Mouse (Mus musculus) midbrain, embryonic 13.5 days (tissue): Measurements from ENCODE around the gene Mamstr. TPM values are rescaled to one million over a fixed set of nuclear protein-coding genes. Genes with fewer than 3 reads are reported as not detected.

ENCODE experiments used
- ATAC-seq: fragments of 200-750 bp; cut with Nextera tagmentation; 2 replicates; pipeline ENCODE4 v1.8.0; 2017; ENCODE audit warnings: mild to moderate bottlenecking, moderate TSS enrichment, moderate library complexity
- H3K27ac ChIP-seq: fragments of 300-500 bp; sonication (generic); 2 replicates; pipeline ENCODE4 v1.5.1; 2015; ENCODE audit warnings: inconsistent platforms, mild to moderate bottlenecking, moderate library complexity
- H3K27me3 ChIP-seq: fragments of 300-500 bp; sonication (generic); 2 replicates; pipeline ENCODE4 v1.6.1; 2015; ENCODE audit warnings: mild to moderate bottlenecking, inconsistent platforms
- H3K36me3 ChIP-seq: fragments of 300-500 bp; sonication (generic); 2 replicates; pipeline ENCODE4 v1.6.1; 2015; ENCODE audit warnings: mild to moderate bottlenecking, inconsistent platforms
- H3K4me1 ChIP-seq: fragments of 300-500 bp; sonication (generic); replicated peaks from 2 replicates; pipeline ENCODE4 v1.6.1; 2015; ENCODE audit warnings: inconsistent platforms
- H3K4me2 ChIP-seq: fragments of 300-500 bp; sonication (generic); replicated peaks from 2 replicates; pipeline ENCODE4 v1.6.1; 2015; ENCODE audit warnings: moderate library complexity, mild to moderate bottlenecking, inconsistent platforms
- H3K4me3 ChIP-seq: fragments of 300-500 bp; sonication (generic); replicated peaks from 2 replicates; pipeline ENCODE4 v1.5.1; 2015; ENCODE audit warnings: mild to moderate bottlenecking, inconsistent platforms
- H3K9ac ChIP-seq: fragments of 300-500 bp; sonication (generic); replicated peaks from 2 replicates; pipeline ENCODE4 v1.6.1; 2015; ENCODE audit warnings: mild to moderate bottlenecking, inconsistent platforms
- H3K9me3 ChIP-seq: fragments of 300-500 bp; sonication (generic); 2 replicates; pipeline ENCODE4 v1.6.1; 2016; ENCODE audit warnings: mild to moderate bottlenecking, inconsistent platforms
- whole genome bisulfite sequencing: fragments of 180-500 bp; shearing (Covaris S2); methylation state at CpG from one replicate; pipeline ENCODE4 v1.1.7; 2015; 5-methylcytosine and 5-hydroxymethylcytosine counted together
- polyA plus RNA-seq: library from polyadenylated mRNA; unstranded; fragments of >200 nt; fragmentation: Nextera tagmentation; extraction: Ambion mirVana; gene quantifications from 2 replicates; pipeline ENCODE4 v1.2.1, GENCODE M21; 2015

The Mamstr gene
- polyA plus RNA-seq, 1 experiment from 2014 or later: 3.1 TPM

DNA sequence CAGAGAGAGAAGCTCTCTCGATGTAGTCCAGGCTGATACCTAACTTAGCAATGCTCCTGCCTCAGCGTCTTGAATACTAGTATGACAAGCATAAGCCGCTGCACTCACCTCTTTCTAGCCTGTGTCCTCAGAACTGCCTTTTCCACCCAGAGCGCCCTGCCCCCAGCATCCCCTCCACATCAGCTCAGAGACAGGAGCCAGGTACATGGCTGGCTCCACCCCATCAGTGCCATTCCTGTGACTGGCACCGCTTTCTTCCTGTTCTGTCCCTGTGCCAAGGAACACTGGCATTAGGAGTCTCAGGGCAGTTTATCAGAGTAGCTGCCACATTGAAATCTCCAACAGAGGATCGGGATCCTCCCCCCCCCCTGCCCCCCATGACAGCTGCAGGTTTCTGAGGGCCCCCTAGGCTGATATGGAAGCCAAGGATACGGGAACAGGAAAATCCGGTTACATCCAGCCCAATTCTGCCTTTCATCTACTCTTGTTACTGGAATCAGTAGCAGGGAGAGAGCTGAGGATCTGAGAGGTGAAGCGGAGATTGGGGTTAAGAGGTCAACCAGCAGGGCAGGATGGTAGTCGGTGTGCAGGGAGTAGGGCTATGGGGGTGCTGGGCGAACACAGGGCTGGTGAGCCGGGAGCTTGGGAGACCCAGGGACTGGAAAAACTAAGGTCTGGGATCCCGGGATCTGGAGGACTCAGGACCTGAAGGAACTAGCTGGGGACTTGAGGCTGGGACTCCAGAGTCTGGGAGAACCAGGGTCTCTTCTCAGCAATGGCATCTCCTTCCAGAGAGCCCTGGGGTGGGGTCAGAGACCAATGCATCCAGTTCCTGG, 25.7 kb downstream of the Mamstr start:
- Histone ChIP-seq H3K9me3 (no peaks in the 10 kb centered on the region), H3K27me3 (no peaks in the 10 kb centered on the region)

DNA sequence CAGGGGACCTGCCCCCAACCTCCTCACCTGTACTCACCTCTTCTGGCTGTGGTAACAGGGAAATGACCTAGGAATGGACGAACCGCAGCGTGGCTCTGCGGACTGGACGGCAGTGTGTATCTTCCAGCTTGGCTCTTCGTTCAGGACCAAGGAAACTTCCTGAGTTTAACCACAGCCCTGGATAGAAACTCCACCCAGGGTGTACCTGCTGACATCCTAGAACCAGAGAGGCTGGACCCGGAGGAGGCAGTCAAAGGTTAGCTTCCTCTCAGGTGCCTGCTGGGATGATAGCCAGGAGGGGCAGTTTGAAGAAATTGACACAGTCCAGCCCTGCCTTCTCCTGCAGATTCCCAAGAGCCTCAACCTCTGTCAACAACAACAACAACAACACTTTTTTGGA, 26.4 kb downstream of the Mamstr start, which contains the start of gene Fut2:
Gene Fut2 (minus strand): TSS at position 234 of the 400 bp plus-strand sequence.
- ATAC-seq: no peak
- no peaks in the 10 kb centered on the region for H3K9me3 ChIP-seq
- no peaks in the 10 kb centered on the region for H3K27me3 ChIP-seq
- no peak within 1 kb of the TSS for H3K4me3 ChIP-seq
- H3K4me2 ChIP-seq: no peak within 1 kb of the TSS
- no peaks in the 10 kb centered on the region for H3K36me3 ChIP-seq
- WGBS: 86% methylated on average over 7 of the region's 7 CpGs
- H3K4me1 ChIP-seq: no peaks in the 10 kb centered on the region
- no peak within 1 kb of the TSS for H3K9ac ChIP-seq
- H3K27ac ChIP-seq: no peak within 1 kb of the TSS

More for the DNA sequence above, 25.7 kb downstream of the Mamstr start:
- 57% methylated on average over 13 of the region's 13 CpGs for WGBS
- ATAC-seq: no peak
- Histone ChIP-seq H3K27ac (no peak overlapping the region), H3K4me1 (no peaks in the 10 kb centered on the region), H3K4me2 (no peak overlapping the region), H3K36me3 (no peaks in the 10 kb centered on the region), H3K4me3 (no peak overlapping the region), H3K9ac (no peak overlapping the region)

DNA sequence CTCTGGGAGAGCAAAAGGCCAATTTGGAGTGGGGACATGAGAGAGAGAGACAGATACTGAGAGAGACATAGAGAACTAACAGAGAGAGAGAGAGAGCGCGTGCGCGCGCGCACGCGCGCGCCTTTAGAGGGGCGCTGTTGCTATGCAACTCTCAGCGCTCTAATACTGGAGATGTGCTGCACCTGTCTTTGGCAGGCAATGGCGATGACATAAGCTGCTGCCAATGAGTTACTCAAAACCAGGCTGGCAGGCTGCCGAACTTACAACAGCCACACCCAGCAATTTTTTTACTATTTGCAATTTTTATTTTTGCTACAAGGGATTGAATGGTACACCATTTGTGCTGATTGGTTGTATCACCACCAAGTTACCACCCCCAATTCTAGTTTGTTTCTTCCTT, 28.0 kb downstream of the Mamstr start:
- Histone ChIP-seq H3K36me3 (no peaks in the 10 kb centered on the region), H3K27ac (no peak overlapping the region), H3K9ac (no peak overlapping the region), H3K4me1 (no peaks in the 10 kb centered on the region), H3K4me3 (no peak overlapping the region), H3K27me3 (no peaks in the 10 kb centered on the region), H3K9me3 (no peaks in the 10 kb centered on the region), H3K4me2 (no peak overlapping the region)
- ATAC-seq: no peak
- WGBS: 75% methylated on average over 14 of the region's 14 CpGs

DNA sequence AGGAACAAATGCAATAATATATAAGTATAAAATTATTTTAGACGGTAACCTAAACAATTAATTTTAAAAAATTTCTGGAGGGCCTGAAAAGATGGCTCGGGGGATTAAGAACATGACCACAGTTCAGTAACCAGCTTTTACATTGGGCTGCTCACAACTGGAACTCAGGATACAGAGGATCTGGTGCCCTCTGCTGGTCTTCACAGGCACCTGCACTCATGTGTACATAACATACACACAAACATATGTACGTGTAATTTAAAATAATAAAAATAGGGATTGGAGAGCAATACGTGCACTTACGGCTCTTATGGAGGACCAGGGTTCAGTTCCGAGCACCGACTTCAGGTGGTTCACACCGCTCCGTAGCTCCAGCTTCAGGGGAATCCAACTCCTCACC, 29.1 kb downstream of the Mamstr start:
- H3K4me2 ChIP-seq: no peak overlapping the region

DNA sequence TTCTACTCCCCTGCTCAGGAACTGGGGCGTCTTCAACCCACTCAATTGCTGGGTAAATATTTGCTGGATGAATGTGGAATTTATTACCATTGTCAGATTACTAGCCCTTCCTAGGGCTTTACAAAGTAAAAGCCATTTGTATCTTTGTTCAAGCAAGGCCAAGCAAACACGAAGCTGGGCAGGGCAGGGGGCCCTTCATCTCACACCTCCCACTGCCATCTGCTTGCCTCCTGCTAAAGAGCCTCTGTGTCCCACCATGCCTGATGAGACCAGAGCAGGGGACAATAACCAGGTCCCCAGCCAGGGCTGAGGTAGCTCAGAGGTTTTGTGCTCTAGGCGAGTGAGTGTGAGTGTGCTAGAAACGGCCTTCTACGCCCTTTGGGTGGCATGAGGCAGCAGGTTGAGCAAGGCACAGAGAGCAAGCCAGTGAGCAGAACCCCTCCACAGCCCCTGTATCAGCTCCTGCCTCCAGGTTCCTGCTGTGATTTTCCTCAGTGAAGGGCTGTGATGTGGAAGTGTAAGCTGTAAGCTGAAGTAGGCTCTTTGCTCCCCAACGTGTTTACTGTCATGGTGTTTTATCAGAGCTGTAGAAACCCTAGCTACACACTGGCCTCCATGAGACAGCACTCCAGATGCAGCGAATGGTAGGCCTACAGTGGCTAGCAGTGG, 38.0 kb downstream of the Mamstr start:
- no peaks in the 10 kb centered on the region for H3K36me3 ChIP-seq
- peaks cover 7% of the 10 kb centered on the region; the same call in 1 of the 2 replicates for H3K4me1 ChIP-seq
- H3K27ac ChIP-seq: no peak overlapping the region
- ATAC-seq: no peak
- H3K4me3 ChIP-seq: no peak overlapping the region
- WGBS: 82% methylated on average over 7 of the region's 7 CpGs
- no peak overlapping the region for H3K9ac ChIP-seq
- H3K9me3 ChIP-seq: no peaks in the 10 kb centered on the region
- no peaks in the 10 kb centered on the region for H3K27me3 ChIP-seq
- no peak overlapping the region for H3K4me2 ChIP-seq

More for the DNA sequence above, 29.1 kb downstream of the Mamstr start:
- no peak overlapping the region for H3K4me3 ChIP-seq
- 94% methylated on average over 9 of the region's 9 CpGs for WGBS
- no peaks in the 10 kb centered on the region for H3K36me3 ChIP-seq
- no peaks in the 10 kb centered on the region for H3K9me3 ChIP-seq
- H3K27me3 ChIP-seq: no peaks in the 10 kb centered on the region
- ATAC-seq: no peak
- H3K9ac ChIP-seq: no peak overlapping the region
- H3K4me1 ChIP-seq: no peaks in the 10 kb centered on the region
- no peak overlapping the region for H3K27ac ChIP-seq

DNA sequence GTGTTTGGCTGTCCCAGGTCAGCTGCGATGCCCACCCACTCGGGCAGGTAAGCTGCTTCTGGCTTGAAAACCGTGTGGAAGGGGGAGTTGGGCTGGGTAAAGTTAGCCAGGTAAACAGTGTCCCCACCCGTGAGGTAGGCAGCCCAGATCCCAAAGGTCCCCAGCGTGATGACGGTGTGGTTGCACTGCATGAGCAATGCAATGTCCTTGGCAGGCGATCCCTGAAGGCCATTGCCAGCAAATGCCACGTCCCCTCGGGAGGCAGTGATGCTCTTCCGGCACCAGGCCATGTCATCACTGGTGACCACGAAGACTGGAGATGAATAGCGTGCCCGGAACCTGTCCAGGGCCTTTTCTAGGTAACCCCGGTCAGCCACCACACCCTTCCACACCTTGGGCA, 38.7 kb downstream of the Mamstr start:
- Histone ChIP-seq H3K4me2 (no peak overlapping the region), H3K9me3 (no peaks in the 10 kb centered on the region), H3K9ac (no peak overlapping the region), H3K27me3 (no peaks in the 10 kb centered on the region), H3K4me1 (peaks cover 11% of the 10 kb centered on the region), H3K4me3 (no peak overlapping the region), H3K27ac (no peak overlapping the region), H3K36me3 (no peaks in the 10 kb centered on the region)
- no peak for ATAC-seq
- WGBS: 94% methylated on average over 14 of the region's 14 CpGs

DNA sequence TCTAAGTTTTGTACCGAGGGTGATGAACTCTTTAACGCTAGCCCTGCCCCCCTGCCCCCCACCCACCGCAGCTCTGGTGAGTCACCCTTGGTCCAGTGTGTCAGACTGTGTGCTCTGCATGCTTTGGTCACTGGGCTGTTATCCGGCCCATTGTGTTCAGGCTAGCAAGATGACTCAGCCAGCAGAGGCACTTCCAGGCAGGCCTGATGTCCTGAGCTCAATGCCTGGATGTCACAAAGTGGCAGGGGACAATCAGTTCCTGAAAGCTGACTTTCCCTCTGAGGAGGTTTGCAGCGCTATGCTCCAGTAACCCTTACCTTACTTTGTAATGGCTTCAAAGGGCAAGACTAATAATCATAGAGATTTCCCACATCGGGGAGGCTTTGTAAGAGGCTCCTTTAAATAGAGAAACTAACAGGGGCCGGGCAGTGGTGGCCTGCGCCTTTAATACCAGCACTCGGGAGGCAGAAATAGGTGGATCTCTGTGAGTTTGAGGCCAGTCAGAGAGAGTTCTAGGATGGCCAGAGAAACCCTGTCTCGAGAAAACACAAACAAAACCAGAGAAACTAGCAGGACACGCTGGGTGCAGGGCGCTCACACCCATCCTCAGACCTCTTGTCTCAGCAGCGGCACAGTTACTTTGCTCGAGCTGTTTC, 40.3 kb downstream of the Mamstr start:
- WGBS: 49% methylated on average over 14 of the region's 14 CpGs
- H3K4me1 ChIP-seq: peaks cover 11% of the 10 kb centered on the region
- no peaks in the 10 kb centered on the region for H3K9me3 ChIP-seq
- H3K27me3 ChIP-seq: no peaks in the 10 kb centered on the region
- no peak overlapping the region for H3K27ac ChIP-seq
- H3K4me2 ChIP-seq: no peak overlapping the region
- no peak overlapping the region for H3K9ac ChIP-seq
- H3K4me3 ChIP-seq: no peak overlapping the region
- H3K36me3 ChIP-seq: no peaks in the 10 kb centered on the region
- no peak for ATAC-seq

DNA sequence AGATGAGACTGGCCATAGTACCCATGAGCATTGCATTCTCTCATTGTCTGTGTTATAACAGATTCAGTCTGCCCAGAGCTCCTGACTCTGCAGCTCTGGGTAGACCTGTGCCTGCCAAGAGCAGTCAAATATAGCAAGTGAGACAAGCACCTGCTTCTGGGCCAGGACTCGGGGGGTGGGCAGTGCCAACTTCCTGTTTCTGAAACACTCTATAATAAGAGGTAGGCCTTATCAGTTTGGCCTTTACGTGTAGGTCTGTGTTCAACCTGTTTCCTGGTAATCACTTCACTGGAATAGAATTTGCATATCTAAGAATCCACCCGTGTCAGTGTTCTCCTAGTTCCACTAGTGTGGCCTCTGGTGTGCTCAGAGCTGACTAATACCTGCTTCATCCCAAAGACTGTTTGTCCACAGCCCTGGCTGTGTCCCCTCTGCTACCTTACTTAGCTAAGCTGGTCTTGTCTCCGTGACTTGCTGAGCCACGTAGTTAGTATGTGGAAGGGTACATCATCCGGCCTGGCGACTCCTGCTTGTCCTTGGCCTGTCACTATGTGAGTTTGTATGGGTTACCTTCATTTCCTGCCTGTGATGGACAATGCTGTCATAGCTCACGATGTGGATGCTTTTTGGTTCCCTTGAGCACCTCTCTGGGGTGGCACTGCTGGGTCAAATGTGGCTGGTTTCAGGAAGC, 41.4 kb downstream of the Mamstr start:
- Histone ChIP-seq H3K36me3 (no peaks in the 10 kb centered on the region), H3K27ac (no peak overlapping the region), H3K4me3 (no peak overlapping the region), H3K9me3 (no peaks in the 10 kb centered on the region), H3K9ac (no peak overlapping the region), H3K4me1 (peaks cover 11% of the 10 kb centered on the region), H3K27me3 (no peaks in the 10 kb centered on the region), H3K4me2 (no peak overlapping the region)
- WGBS: 86% methylated on average over 8 of the region's 8 CpGs
- no peak for ATAC-seq

DNA sequence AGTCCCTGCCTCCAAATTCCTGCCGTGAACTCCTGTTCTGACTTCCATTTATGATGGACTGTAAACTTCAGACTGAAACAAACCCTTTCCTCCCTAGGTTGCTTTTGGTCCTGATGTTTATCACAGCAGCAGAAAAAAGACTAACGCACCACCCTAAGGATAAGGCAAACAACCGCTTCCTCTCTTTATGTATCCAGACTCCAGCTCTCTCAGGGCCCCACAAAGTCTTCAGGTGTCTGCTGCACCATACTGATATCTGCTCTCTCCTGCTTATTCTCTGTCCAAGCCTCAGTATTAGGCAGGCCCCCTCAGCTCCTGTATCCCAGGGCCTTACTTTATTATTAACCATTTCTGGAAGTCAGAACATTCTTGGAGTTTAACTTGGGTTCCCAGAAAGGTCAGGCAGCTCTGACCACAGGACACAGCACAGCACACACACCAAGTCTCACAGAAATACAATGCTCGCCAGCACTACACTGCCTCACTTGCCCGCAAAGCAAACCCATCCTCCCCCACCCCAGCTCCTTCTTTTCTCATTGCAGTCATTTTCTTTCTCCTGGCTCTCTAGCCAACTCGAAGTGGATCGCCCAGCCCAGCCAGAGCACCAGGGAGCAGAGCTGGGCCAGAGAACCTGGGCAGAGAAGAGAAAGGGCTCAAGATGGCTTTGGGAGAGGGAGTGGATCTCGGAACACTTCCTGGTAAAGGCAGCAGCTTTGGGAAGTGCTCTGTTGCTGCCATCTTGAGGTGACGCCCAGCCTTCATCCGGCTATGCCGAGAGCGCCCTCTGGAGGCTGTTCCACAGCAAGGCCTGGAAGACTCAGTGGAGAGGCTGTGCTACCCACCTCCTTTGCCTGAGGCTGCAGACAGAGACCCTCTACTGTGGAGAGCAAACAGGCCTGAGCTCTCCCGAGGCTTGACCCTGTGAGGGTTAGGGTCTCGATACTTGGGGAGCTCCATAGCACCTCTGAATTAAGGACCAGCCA, 42.7 kb downstream of the Mamstr start:
- Histone ChIP-seq H3K27me3 (no peaks in the 10 kb centered on the region), H3K27ac (peak overlapping the region; percentile 74), H3K36me3 (no peaks in the 10 kb centered on the region), H3K9ac (0 out of 2 replicates have a peak overlapping the region, but pooled peaks have one; percentile 46), H3K4me1 (peaks cover 11% of the 10 kb centered on the region), H3K4me2 (peak overlapping the region; percentile 43), H3K9me3 (no peaks in the 10 kb centered on the region), H3K4me3 (peak overlapping the region; percentile 11; the same call in 1 of the 2 replicates)
- ATAC-seq: peak; percentile 83
- 29% methylated on average over 14 of the region's 14 CpGs for WGBS

DNA sequence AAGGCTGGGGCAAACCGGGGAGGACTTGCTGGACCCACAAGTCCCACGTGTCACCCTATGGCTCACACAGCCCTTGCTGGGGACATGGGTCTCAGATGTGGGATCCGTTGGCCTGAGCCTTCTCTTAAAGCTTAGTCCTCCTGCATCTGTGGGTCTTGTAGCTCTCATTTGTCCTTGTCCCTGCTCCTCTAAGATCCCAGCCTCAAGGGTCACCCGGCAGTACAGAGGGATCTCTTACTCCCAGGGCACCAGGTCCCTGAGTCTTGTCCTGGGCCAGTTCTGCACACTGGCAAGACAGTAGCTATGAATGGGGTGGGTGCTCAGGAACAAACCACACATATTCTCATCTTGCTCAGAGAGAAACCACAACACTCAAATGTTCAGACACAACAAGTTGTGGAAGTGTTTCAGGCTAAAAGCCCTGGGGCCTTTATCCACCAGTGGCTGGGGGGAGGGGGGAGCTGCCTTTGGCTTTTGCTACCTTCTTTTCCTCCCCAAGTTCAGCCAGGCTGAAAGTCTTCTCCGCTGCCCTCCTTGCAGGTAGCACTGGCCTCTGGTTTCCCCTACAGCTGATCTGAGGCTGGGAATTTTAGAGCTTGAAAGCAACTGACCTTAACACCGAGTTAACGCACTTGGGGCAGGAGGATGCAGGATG, 43.7 kb downstream of the Mamstr start, which contains the start of gene Ntn5:
Gene Ntn5 (plus strand): TSS at position 627 of the 655 bp plus-strand sequence.
- no peaks in the 10 kb centered on the region for H3K9me3 ChIP-seq
- H3K27ac ChIP-seq: peak within 1 kb of the TSS; percentile 74; the same call in 1 of the 2 replicates
- peaks cover 11% of the 10 kb centered on the region for H3K4me1 ChIP-seq
- H3K4me2 ChIP-seq: no peak within 1 kb of the TSS
- 0 out of 2 replicates have a peak within 1 kb of the TSS, but pooled peaks have one; percentile 11 for H3K4me3 ChIP-seq
- ATAC-seq: no peak
- H3K9ac ChIP-seq: 0 out of 2 replicates have a peak within 1 kb of the TSS, but pooled peaks have one; percentile 46
- H3K27me3 ChIP-seq: no peaks in the 10 kb centered on the region
- H3K36me3 ChIP-seq: no peaks in the 10 kb centered on the region
- 76% methylated on average over 7 of the region's 7 CpGs for WGBS
